Mouse (Mus musculus) testis, adult 2 months (tissue): ENCODE data around the gene Adam23.

Experiments
- CTCF ChIP-seq: fragments of 200-500 bp; IDR thresholded peaks from 2 replicates; pipeline ENCODE4 v1.5.1; 2012; ENCODE audit warnings: low read depth, mild to moderate bottlenecking, inconsistent platforms, low read length, moderate library complexity; ENCODE audit not compliant: control insufficient read depth, insufficient read depth, insufficient replicate concordance
- POLR2A ChIP-seq: fragments of 200-500 bp; IDR thresholded peaks from 2 replicates; pipeline ENCODE4 v1.6.1; 2012; ENCODE audit warnings: low read depth, mild to moderate bottlenecking, inconsistent platforms, low read length, moderate library complexity; ENCODE audit not compliant: control insufficient read depth

DNA sequence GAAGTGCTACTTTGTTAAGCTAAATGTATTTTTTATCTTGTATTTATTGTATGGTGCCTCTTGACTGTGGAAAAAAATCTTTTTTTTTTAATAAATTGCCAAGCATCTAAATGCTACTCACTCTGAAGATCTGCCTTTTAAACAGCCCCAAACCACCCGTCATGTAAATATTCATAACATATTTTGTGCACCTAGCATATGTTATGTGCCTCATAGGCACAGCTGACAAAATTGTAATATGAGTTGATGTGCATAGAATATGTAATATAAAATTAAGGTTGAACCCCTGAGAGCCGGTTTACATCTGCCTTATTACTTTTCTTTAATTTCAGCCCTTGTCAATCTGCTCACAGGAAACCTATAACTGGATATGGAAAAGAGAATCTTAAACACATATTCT lies 98.4 kb downstream of the Adam23 start:
- TF ChIP-seq CTCF (no peak), POLR2A (no peak)
